Mouse (Mus musculus): ENCODE data around the gene Dpp4. TPM values are rescaled to one million over a fixed set of nuclear protein-coding genes. Genes with fewer than 3 reads are reported as not detected.

Gene Dpp4
- polyA plus RNA-seq, 1 experiment, result 0.34 TPM

DNA sequence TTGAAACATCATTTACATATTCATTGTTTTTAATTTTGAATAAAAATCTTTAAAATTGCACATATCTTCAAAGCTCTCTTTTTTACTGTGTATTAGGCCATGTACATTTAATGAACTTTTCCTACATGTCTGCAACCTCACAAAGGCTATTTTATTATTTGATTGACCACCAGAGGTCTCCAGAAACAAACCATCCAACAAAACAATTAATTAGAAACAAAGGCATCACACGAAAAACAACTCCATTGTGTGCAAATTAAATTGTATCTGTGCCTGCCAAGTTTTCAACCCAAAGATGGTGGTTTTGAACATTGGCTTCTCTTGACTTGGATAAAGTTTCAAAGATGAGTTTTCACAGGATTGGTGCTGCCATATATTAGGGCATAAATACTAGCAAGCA lies 65.3 kb downstream of the Dpp4 start:
- no peak overlapping the region for H3K27ac ChIP-seq (ENCODE audit: insufficient read depth, low read depth, low read length)
- no peaks in the 10 kb centered on the region for H3K4me1 ChIP-seq (ENCODE audit: control insufficient read depth, insufficient read depth, low read length)

DNA sequence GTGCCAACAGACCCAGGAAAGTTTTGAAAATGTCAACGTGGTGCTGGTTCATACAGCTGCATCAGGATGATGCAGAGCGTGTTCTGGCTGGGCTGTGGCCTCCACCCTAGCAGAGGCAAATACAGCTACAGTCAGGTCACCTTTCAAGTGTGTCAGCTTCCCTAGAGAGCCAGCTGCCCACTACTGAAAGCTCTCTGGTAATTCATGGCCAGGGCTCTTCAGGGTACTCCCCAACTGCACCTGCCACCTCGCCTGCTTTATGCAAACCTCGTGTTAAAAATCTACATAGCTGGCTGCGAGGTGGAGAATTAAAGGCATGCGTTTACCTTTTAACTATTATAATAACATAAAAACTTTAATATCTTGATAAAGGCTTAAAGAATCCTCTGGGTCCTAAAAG lies 67.7 kb downstream of the Dpp4 start:
- TF ChIP-seq POLR2A (IDR thresholded peaks at IDR 0.05; ENCODE audit: borderline replicate concordance, low read depth, low read length), result no peak
- H3K27ac ChIP-seq (ENCODE audit: insufficient read depth, low read depth, low read length), result no peak overlapping the region
- no peak overlapping the region for H3K4me3 ChIP-seq (ENCODE audit: insufficient read depth, low read length)
- no peaks in the 10 kb centered on the region for H3K4me1 ChIP-seq (ENCODE audit: control insufficient read depth, insufficient read depth, low read length)

More for the DNA sequence above, 65.3 kb downstream of the Dpp4 start:
- H3K4me3 ChIP-seq (ENCODE audit: insufficient read depth, low read length), result no peak overlapping the region
- TF ChIP-seq POLR2A (IDR thresholded peaks at IDR 0.05; ENCODE audit: borderline replicate concordance, low read depth, low read length) (no peak), CTCF (IDR thresholded peaks at IDR 0.05; ENCODE audit: low read depth, low read length) (no peak)

DNA sequence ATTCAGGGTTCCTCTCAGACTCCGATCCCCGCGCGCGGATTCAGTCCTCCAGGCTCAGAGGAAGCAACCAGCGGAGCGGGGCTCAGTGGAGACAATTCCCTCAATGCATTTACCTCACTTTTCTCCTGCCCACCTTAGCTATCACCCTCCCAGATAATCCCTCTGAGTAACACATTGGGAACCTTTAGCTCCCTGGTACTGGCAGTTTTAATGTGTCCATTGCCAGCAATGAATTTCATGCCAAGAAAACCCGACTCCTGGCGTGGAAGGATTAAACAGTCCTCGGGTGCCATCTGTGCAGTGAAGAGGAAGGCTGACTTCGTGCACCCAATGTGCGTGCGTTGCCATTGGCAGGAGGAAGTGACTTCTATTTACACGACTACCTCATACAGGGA lies 70.3 kb downstream of the Dpp4 start:
- TF ChIP-seq POLR2A (IDR thresholded peaks at IDR 0.05; ENCODE audit: borderline replicate concordance, low read depth, low read length) (no peak), CTCF (IDR thresholded peaks at IDR 0.05; ENCODE audit: low read depth, low read length) (no peak)
- H3K4me3 ChIP-seq (ENCODE audit: insufficient read depth, low read length), result no peak overlapping the region
- H3K4me1 ChIP-seq (ENCODE audit: control insufficient read depth, insufficient read depth, low read length), result no peaks in the 10 kb centered on the region
- no peak overlapping the region for H3K27ac ChIP-seq (ENCODE audit: insufficient read depth, low read depth, low read length)

- no peak for TF ChIP-seq POLR2A (IDR thresholded peaks at IDR 0.05; ENCODE audit: borderline replicate concordance, low read depth, low read length)
- no peak for TF ChIP-seq CTCF (IDR thresholded peaks at IDR 0.05; ENCODE audit: low read depth, low read length)
- Histone ChIP-seq H3K4me3 (ENCODE audit: insufficient read depth, low read length) (no peak overlapping the region), H3K4me1 (ENCODE audit: control insufficient read depth, insufficient read depth, low read length) (no peaks in the 10 kb centered on the region), H3K27ac (ENCODE audit: insufficient read depth, low read depth, low read length) (no peak overlapping the region)
These were observed 70.8 kb downstream of the Dpp4 start for GRCm38 (mm10) chr2:62341061-62341733.

GRCm38 (mm10) chr2:62339222-62339944 lies 72.6 kb downstream of the Dpp4 start:
- Histone ChIP-seq H3K4me3 (ENCODE audit: insufficient read depth, low read length) (no peak overlapping the region), H3K27ac (ENCODE audit: insufficient read depth, low read depth, low read length) (no peak overlapping the region), H3K4me1 (ENCODE audit: control insufficient read depth, insufficient read depth, low read length) (no peaks in the 10 kb centered on the region)
- TF ChIP-seq CTCF (IDR thresholded peaks at IDR 0.05; ENCODE audit: low read depth, low read length) (no peak), POLR2A (IDR thresholded peaks at IDR 0.05; ENCODE audit: borderline replicate concordance, low read depth, low read length) (no peak)

DNA sequence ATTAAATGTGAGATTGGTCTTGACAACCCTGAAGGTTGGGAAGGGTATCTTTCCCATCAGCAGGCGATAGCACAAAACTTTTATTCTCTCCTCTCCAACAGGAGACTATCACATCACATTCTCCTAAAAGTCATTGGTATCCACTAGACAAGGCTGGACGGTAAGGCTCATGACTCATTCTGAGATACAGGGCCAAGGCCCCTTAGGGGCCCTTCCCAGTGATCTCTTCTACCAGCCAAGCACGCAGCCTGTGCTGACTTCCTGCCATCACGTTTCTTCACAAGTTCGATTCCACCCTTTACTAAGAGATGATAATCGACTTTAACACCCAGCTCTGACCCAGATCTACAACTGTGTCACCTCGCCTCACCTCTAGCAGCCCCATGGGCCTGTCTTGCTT lies 74.9 kb downstream of the Dpp4 start:
- H3K27ac ChIP-seq (ENCODE audit: insufficient read depth, low read depth, low read length), result no peak overlapping the region
- no peak overlapping the region for H3K4me3 ChIP-seq (ENCODE audit: insufficient read depth, low read length)
- no peaks in the 10 kb centered on the region for H3K4me1 ChIP-seq (ENCODE audit: control insufficient read depth, insufficient read depth, low read length)
- TF ChIP-seq CTCF (IDR thresholded peaks at IDR 0.05; ENCODE audit: low read depth, low read length), result no peak
- TF ChIP-seq POLR2A (IDR thresholded peaks at IDR 0.05; ENCODE audit: borderline replicate concordance, low read depth, low read length), result no peak

- H3K27ac ChIP-seq (ENCODE audit: insufficient read depth, low read depth, low read length), result no peak overlapping the region
- H3K4me3 ChIP-seq (ENCODE audit: insufficient read depth, low read length), result no peak overlapping the region
- TF ChIP-seq CTCF (IDR thresholded peaks at IDR 0.05; ENCODE audit: low read depth, low read length), result no peak
- TF ChIP-seq POLR2A (IDR thresholded peaks at IDR 0.05; ENCODE audit: borderline replicate concordance, low read depth, low read length), result no peak
- no peaks in the 10 kb centered on the region for H3K4me1 ChIP-seq (ENCODE audit: control insufficient read depth, insufficient read depth, low read length)
These were observed 77.4 kb downstream of the Dpp4 start for GRCm38 (mm10) chr2:62334397-62335243.

DNA sequence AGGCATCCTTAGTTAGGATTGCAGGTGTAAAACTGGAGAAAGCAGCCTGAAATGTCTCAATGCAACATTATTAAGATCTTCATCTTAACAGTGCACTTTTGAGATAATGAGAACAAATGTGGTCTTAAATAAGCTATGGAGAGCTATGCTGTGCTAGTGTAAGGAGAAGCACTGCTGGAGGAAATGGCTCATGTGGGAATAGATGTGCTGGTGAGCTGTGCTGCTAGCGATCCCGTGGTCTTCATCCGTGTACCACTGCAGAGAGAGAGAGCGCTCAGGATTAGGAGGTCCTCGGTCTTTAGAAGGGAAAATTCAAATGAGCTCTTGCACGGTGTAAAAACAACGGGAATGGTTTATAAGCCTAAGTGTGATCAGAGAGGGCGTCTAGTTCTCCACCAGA lies 79.6 kb downstream of the Dpp4 start:
- no peak overlapping the region for H3K4me3 ChIP-seq (ENCODE audit: insufficient read depth, low read length)
- H3K4me1 ChIP-seq (ENCODE audit: control insufficient read depth, insufficient read depth, low read length), result no peaks in the 10 kb centered on the region
- no peak overlapping the region for H3K27ac ChIP-seq (ENCODE audit: insufficient read depth, low read depth, low read length)
- TF ChIP-seq CTCF (IDR thresholded peaks at IDR 0.05; ENCODE audit: low read depth, low read length) (no peak), POLR2A (IDR thresholded peaks at IDR 0.05; ENCODE audit: borderline replicate concordance, low read depth, low read length) (no peak)

- TF ChIP-seq POLR2A (IDR thresholded peaks at IDR 0.05; ENCODE audit: borderline replicate concordance, low read depth, low read length) (no peak), CTCF (IDR thresholded peaks at IDR 0.05; ENCODE audit: low read depth, low read length) (no peak)
- Histone ChIP-seq H3K4me3 (ENCODE audit: insufficient read depth, low read length) (no peak overlapping the region), H3K4me1 (ENCODE audit: control insufficient read depth, insufficient read depth, low read length) (no peaks in the 10 kb centered on the region), H3K27ac (ENCODE audit: insufficient read depth, low read depth, low read length) (no peak overlapping the region)
These were observed 80.1 kb downstream of the Dpp4 start for GRCm38 (mm10) chr2:62331913-62332312.

- Histone ChIP-seq H3K4me1 (ENCODE audit: control insufficient read depth, insufficient read depth, low read length) (no peaks in the 10 kb centered on the region), H3K27ac (ENCODE audit: insufficient read depth, low read depth, low read length) (no peak overlapping the region), H3K4me3 (ENCODE audit: insufficient read depth, low read length) (no peak overlapping the region)
- no peak for TF ChIP-seq CTCF (IDR thresholded peaks at IDR 0.05; ENCODE audit: low read depth, low read length)
- no peak for TF ChIP-seq POLR2A (IDR thresholded peaks at IDR 0.05; ENCODE audit: borderline replicate concordance, low read depth, low read length)
These were observed 86.6 kb downstream of the Dpp4 start for GRCm38 (mm10) chr2:62325388-62325787.

Measured in bone marrow macrophage, adult 2 months (primary cell).